Mouse (Mus musculus) testis, adult 2 months (tissue): ENCODE measurements around the gene Col18a1.

Experiments
- CTCF ChIP-seq: fragments of 200-500 bp; IDR thresholded peaks from 2 replicates; pipeline ENCODE4 v1.5.1; 2012; ENCODE audit warnings: low read depth, mild to moderate bottlenecking, inconsistent platforms, low read length, moderate library complexity; ENCODE audit not compliant: control insufficient read depth, insufficient read depth, insufficient replicate concordance
- POLR2A ChIP-seq: fragments of 200-500 bp; IDR thresholded peaks from 2 replicates; pipeline ENCODE4 v1.6.1; 2012; ENCODE audit warnings: low read depth, mild to moderate bottlenecking, inconsistent platforms, low read length, moderate library complexity; ENCODE audit not compliant: control insufficient read depth

DNA sequence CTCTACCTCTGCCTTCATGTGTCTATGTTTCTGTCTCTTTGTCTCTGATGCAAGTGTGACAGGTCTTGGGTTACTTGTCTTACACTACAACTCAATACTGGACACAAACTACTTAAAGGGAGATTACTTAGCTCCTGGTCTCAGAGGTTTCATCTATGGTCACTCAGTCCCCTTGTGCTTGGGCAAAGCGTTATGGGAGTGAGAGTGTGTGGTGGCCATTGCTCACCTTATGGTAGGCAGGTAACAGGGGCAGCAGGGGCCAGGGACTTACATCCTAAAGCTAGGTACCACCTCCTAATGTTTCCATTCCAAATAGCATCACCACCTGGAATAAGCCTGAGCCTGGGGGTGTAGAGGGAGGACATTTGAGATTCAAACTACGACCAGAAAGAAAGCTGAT, 39.8 kb upstream of the Col18a1 start:
- TF ChIP-seq CTCF (no peak), POLR2A (no peak)
